ENCODE assay signal across 11 mouse cellular contexts in genomic region chr13:84950873-84951272, GRCm38 (mm10).
A peak's percentile ranks its signal among the peaks of the same experiment; 100 is the strongest.
DNase-seq lines count a peak whose midpoint lies in the region; ATAC-seq and TF ChIP-seq lines count a peak whose summit lies in the region.
"Had no signal": no experiment of that assay in that cellular context is flagged by ENCODE, and none has a peak within 500 bp of the region (broad histone marks: within the 10 kb centered on the region; RNA-seq: fewer than 3 reads in every experiment).

No protein-coding gene starts in this region.

- no peak for TF ChIP-seq POLR2A in MEL (IDR thresholded peaks at IDR 0.05; ENCODE audit: control insufficient read depth in 1 of 2, insufficient read depth in 1 of 2, low read depth in 1 of 2, low read length in 2 of 2, poor library complexity in 1 of 2)

- no peaks in the 10 kb centered on the region for H3K27me3 ChIP-seq in hindbrain, embryonic 11.5 days (ENCODE audit: control insufficient read depth, insufficient read depth, low read length)
- H3K27me3 ChIP-seq in hindbrain, embryonic 16.5 days (replicated peaks; ENCODE audit: control insufficient read depth, insufficient read depth, low read length): no peaks in the 10 kb centered on the region
- H3K27me3 ChIP-seq in MEL (ENCODE audit: control insufficient read depth in 1 of 2, insufficient read depth in 2 of 2, low read length in 2 of 2): no peaks in the 10 kb centered on the region

- peak; percentile 32 to 73 (median 37); a peak in 5 of 6 replicates for TF ChIP-seq CTCF in MEL (IDR thresholded peaks at IDR 0.05 in 2 of 3, conservative IDR thresholded peaks at IDR 0.05 in 1 of 3; ENCODE audit: control insufficient read depth in 1 of 3, insufficient read depth in 1 of 3, low read depth in 2 of 3, low read length in 3 of 3, poor library complexity in 1 of 3, severe bottlenecking in 1 of 3)

- H3K9ac ChIP-seq in hindbrain, embryonic 11.5 days (ENCODE audit: low read depth, low read length): no peak overlapping the region
- H3K9ac ChIP-seq in hindbrain, embryonic 16.5 days (ENCODE audit: low read depth, low read length): no peak overlapping the region
- H3K9ac ChIP-seq in MEL (ENCODE audit: control insufficient read depth, low read depth, low read length, poor library complexity, severe bottlenecking): no peak overlapping the region

- H3K4me3 ChIP-seq in hindbrain, embryonic 11.5 days (ENCODE audit: low read depth, low read length): no peak overlapping the region
- no peak overlapping the region for H3K4me3 ChIP-seq in hindbrain, embryonic 16.5 days (ENCODE audit: low read length)
- H3K4me3 ChIP-seq in MEL (ENCODE audit: control insufficient read depth in 1 of 2, insufficient read depth in 1 of 2, low read depth in 2 of 2, low read length in 2 of 2): no peak overlapping the region

- DNase-seq in hindbrain, embryonic 11.5 days (ENCODE audit: low spot score): peak; percentile 31
- DNase-seq in 3T3-L1 (ENCODE audit: low read depth, low spot score) (peak; percentile 23), MEL (ENCODE audit: low read depth, low spot score) (peak; percentile 82)
- peak; percentile 11 for DNase-seq in embryo, embryonic 11.5 days (ENCODE audit: low read depth, low spot score)
- no peak for DNase-seq in heart, adult 11 months
- no peak for DNase-seq in kidney, adult 18-20 months
- no peak for DNase-seq in kidney, postnatal 14 days
- DNase-seq: cerebellum, adult 11 months; kidney, postnatal 25 days; thymus, postnatal 4 days had no signal

- 58% methylated on average over 1 of the region's 1 CpGs for WGBS in hindbrain, embryonic 11.5 days
- WGBS in hindbrain, embryonic 16.5 days: 58% methylated on average over 1 of the region's 1 CpGs

- no peaks in the 10 kb centered on the region for H3K36me3 ChIP-seq in hindbrain, embryonic 11.5 days (ENCODE audit: control insufficient read depth, insufficient read depth, low read length)
- no peaks in the 10 kb centered on the region for H3K36me3 ChIP-seq in hindbrain, embryonic 16.5 days (ENCODE audit: control insufficient read depth, insufficient read depth, low read length)
- no peaks in the 10 kb centered on the region for H3K36me3 ChIP-seq in MEL (ENCODE audit: control insufficient read depth in 1 of 2, insufficient read depth in 2 of 2, low read length in 2 of 2)

- H3K79me2 ChIP-seq in MEL (ENCODE audit: control insufficient read depth, insufficient read depth, low read length, poor library complexity): no peaks in the 10 kb centered on the region

- no peak for TF ChIP-seq EP300 in MEL (IDR thresholded peaks at IDR 0.05; ENCODE audit: low read depth in 1 of 2, low read length in 2 of 2)

- TF ChIP-seq RAD21 in MEL (IDR thresholded peaks at IDR 0.05; ENCODE audit: low read depth, low read length): peak; percentile 81

- H3K4me1 ChIP-seq in hindbrain, embryonic 11.5 days (replicated peaks; ENCODE audit: control insufficient read depth, insufficient read depth, low read length): no peaks in the 10 kb centered on the region
- H3K4me1 ChIP-seq in hindbrain, embryonic 16.5 days (ENCODE audit: control insufficient read depth, insufficient read depth, low read depth, low read length): no peaks in the 10 kb centered on the region
- no peaks in the 10 kb centered on the region for H3K4me1 ChIP-seq in MEL (ENCODE audit: control insufficient read depth in 1 of 2, insufficient read depth in 2 of 2, low read length in 2 of 2)

- ATAC-seq in hindbrain, embryonic 11.5 days (ENCODE audit: low FRiP score): peak; percentile 49; the same call in 1 of the 2 replicates
- ATAC-seq in hindbrain, embryonic 16.5 days: no peak

- no peaks in the 10 kb centered on the region for H3K9me3 ChIP-seq in hindbrain, embryonic 11.5 days (ENCODE audit: control insufficient read depth, low read length)
- H3K9me3 ChIP-seq in hindbrain, embryonic 16.5 days (ENCODE audit: control insufficient read depth, low read length): no peaks in the 10 kb centered on the region
- H3K9me3 ChIP-seq in MEL (replicated peaks; ENCODE audit: insufficient read depth, low read length): no peaks in the 10 kb centered on the region

- H3K4me2 ChIP-seq in hindbrain, embryonic 11.5 days (replicated peaks; ENCODE audit: low read depth, low read length): no peak overlapping the region
- no peak overlapping the region for H3K4me2 ChIP-seq in hindbrain, embryonic 16.5 days (ENCODE audit: low read length)

- no peak overlapping the region for H3K27ac ChIP-seq in hindbrain, embryonic 11.5 days (ENCODE audit: low read depth, low read length)
- no peak overlapping the region for H3K27ac ChIP-seq in hindbrain, embryonic 16.5 days (ENCODE audit: low read depth, low read length)
- no peak overlapping the region for H3K27ac ChIP-seq in MEL (ENCODE audit: control insufficient read depth, low read depth, low read length)

TF ChIP-seq in MEL, 35 proteins besides CTCF, POLR2A, EP300 and RAD21:
- peak; percentile 73 for TF ChIP-seq SMC3 (IDR thresholded peaks at IDR 0.05; ENCODE audit: low read depth, low read length)
- no peak for TF ChIP-seq E2F4 (IDR thresholded peaks at IDR 0.05; ENCODE audit: borderline replicate concordance, low read depth, low read length)
- TF ChIP-seq ZNF384 (IDR thresholded peaks at IDR 0.05; ENCODE audit: low read depth, low read length): 0 out of 2 replicates have a peak, but pooled peaks have one; percentile 23
- peak; percentile 73 for TF ChIP-seq ZC3H11A (IDR thresholded peaks at IDR 0.05; ENCODE audit: low read depth, low read length)
- TF ChIP-seq POLR2AphosphoS2 (IDR thresholded peaks at IDR 0.05; ENCODE audit: low read length): no peak
- 0 out of 2 replicates have a peak, but pooled peaks have one; percentile 3 for TF ChIP-seq JUND (IDR thresholded peaks at IDR 0.05; ENCODE audit: low read depth, low read length)

Comparison
In these comparisons a context has a peak if more than half of its experiments do, and no peak if none do; other contexts are left out.
1. DNase-seq: peak in hindbrain, embryonic 11.5 days (single experiment), 3T3-L1 (single experiment), MEL (single experiment) and embryo, embryonic 11.5 days (single experiment); none in heart, adult 11 months (single experiment), kidney, adult 18-20 months (single experiment) and kidney, postnatal 14 days (single experiment).